Mouse (Mus musculus): ENCODE measurements around the gene Rcn1. TPM values are rescaled to one million over a fixed set of nuclear protein-coding genes. Genes with fewer than 3 reads are reported as not detected.

The Rcn1 gene
- polyA plus RNA-seq, 1 experiment, result 73.8 TPM

DNA sequence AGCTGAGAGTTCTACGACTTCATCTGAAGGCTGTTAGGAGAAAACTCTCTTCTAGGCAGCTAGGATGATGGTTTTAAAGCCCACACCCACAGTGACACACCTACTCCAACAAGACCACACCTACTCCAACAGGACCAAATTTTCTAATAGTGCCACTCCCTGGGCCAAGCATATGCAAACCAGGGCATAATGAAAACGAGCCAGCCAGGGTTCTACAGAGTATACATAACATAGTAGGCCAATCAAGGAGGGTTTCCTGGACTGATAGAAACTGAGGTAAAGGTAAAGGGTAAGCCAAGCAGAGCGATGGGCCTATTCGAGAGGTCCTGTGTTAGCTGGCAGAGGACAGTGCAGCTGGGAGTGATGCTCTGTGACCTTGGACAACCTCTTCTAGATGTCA, 1.4 kb upstream of the Rcn1 start:
- Histone ChIP-seq H3K36me3 (ENCODE audit: control insufficient read depth, insufficient read depth, low read length, poor library complexity, severe bottlenecking) (no peaks in the 10 kb centered on the region), H3K9me3 (replicated peaks; ENCODE audit: control insufficient read depth, insufficient read depth, low read length, poor library complexity, severe bottlenecking) (no peaks in the 10 kb centered on the region), H3K27me3 (ENCODE audit: control insufficient read depth, insufficient read depth, low read length, poor library complexity, severe bottlenecking) (no peaks in the 10 kb centered on the region; the same call in 1 of the 2 replicates), H3K9ac (ENCODE audit: low read depth, poor library complexity, severe bottlenecking) (no peak overlapping the region), H3K27ac (ENCODE audit: insufficient read depth, low read length) (no peak overlapping the region), H3K4me1 (ENCODE audit: control insufficient read depth, insufficient read depth, low read length) (peaks cover 2% of the 10 kb centered on the region), H3K4me3 (ENCODE audit: low read depth, low read length) (no peak overlapping the region)
- TF ChIP-seq CTCF (IDR thresholded peaks at IDR 0.05; ENCODE audit: low read depth, low read length), result no peak
- no peak for TF ChIP-seq POLR2A (IDR thresholded peaks at IDR 0.05; ENCODE audit: insufficient read depth, low read length)
- no peak for TF ChIP-seq EP300 (IDR thresholded peaks at IDR 0.05; ENCODE audit: insufficient read depth, low read depth, low read length)

GRCm38 (mm10) chr2:105398636-105399084, 459 bp downstream of the Rcn1 start:
- no peak for TF ChIP-seq EP300 (IDR thresholded peaks at IDR 0.05; ENCODE audit: insufficient read depth, low read depth, low read length)
- no peak for TF ChIP-seq POLR2A (IDR thresholded peaks at IDR 0.05; ENCODE audit: insufficient read depth, low read length)
- TF ChIP-seq CTCF (IDR thresholded peaks at IDR 0.05; ENCODE audit: low read depth, low read length), result no peak
- Histone ChIP-seq H3K27ac (ENCODE audit: insufficient read depth, low read length) (peak overlapping the region; percentile 13), H3K36me3 (ENCODE audit: control insufficient read depth, insufficient read depth, low read length, poor library complexity, severe bottlenecking) (peaks cover 5% of the 10 kb centered on the region), H3K27me3 (ENCODE audit: control insufficient read depth, insufficient read depth, low read length, poor library complexity, severe bottlenecking) (no peaks in the 10 kb centered on the region), H3K4me1 (ENCODE audit: control insufficient read depth, insufficient read depth, low read length) (peaks cover 2% of the 10 kb centered on the region), H3K9ac (ENCODE audit: low read depth, poor library complexity, severe bottlenecking) (peak overlapping the region; percentile 83), H3K9me3 (replicated peaks; ENCODE audit: control insufficient read depth, insufficient read depth, low read length, poor library complexity, severe bottlenecking) (no peaks in the 10 kb centered on the region), H3K4me3 (ENCODE audit: low read depth, low read length) (peak overlapping the region; percentile 66)

- Histone ChIP-seq H3K9ac (ENCODE audit: low read depth, poor library complexity, severe bottlenecking) (no peak overlapping the region), H3K4me1 (ENCODE audit: control insufficient read depth, insufficient read depth, low read length) (peaks cover 2% of the 10 kb centered on the region), H3K27me3 (ENCODE audit: control insufficient read depth, insufficient read depth, low read length, poor library complexity, severe bottlenecking) (no peaks in the 10 kb centered on the region), H3K27ac (ENCODE audit: insufficient read depth, low read length) (no peak overlapping the region), H3K9me3 (replicated peaks; ENCODE audit: control insufficient read depth, insufficient read depth, low read length, poor library complexity, severe bottlenecking) (0 out of 2 replicates have a peak, but pooled peaks cover 4% of the 10 kb centered on the region), H3K36me3 (ENCODE audit: control insufficient read depth, insufficient read depth, low read length, poor library complexity, severe bottlenecking) (peaks cover 13% of the 10 kb centered on the region), H3K4me3 (ENCODE audit: low read depth, low read length) (no peak overlapping the region)
- TF ChIP-seq POLR2A (IDR thresholded peaks at IDR 0.05; ENCODE audit: insufficient read depth, low read length) (no peak), EP300 (IDR thresholded peaks at IDR 0.05; ENCODE audit: insufficient read depth, low read depth, low read length) (no peak), CTCF (IDR thresholded peaks at IDR 0.05; ENCODE audit: low read depth, low read length) (no peak)
These were observed 1.5 kb downstream of the Rcn1 start for GRCm38 (mm10) chr2:105397446-105398211.

GRCm38 (mm10) chr2:105396066-105396465, 3.1 kb downstream of the Rcn1 start:
- TF ChIP-seq POLR2A (IDR thresholded peaks at IDR 0.05; ENCODE audit: insufficient read depth, low read length) (no peak), CTCF (IDR thresholded peaks at IDR 0.05; ENCODE audit: low read depth, low read length) (no peak), EP300 (IDR thresholded peaks at IDR 0.05; ENCODE audit: insufficient read depth, low read depth, low read length) (no peak)
- H3K27me3 ChIP-seq (ENCODE audit: control insufficient read depth, insufficient read depth, low read length, poor library complexity, severe bottlenecking), result no peaks in the 10 kb centered on the region
- H3K4me1 ChIP-seq (ENCODE audit: control insufficient read depth, insufficient read depth, low read length), result peaks cover 2% of the 10 kb centered on the region
- 0 out of 2 replicates have a peak, but pooled peaks cover 4% of the 10 kb centered on the region for H3K9me3 ChIP-seq (replicated peaks; ENCODE audit: control insufficient read depth, insufficient read depth, low read length, poor library complexity, severe bottlenecking)
- H3K36me3 ChIP-seq (ENCODE audit: control insufficient read depth, insufficient read depth, low read length, poor library complexity, severe bottlenecking), result peaks cover 18% of the 10 kb centered on the region
- no peak overlapping the region for H3K4me3 ChIP-seq (ENCODE audit: low read depth, low read length)
- no peak overlapping the region for H3K9ac ChIP-seq (ENCODE audit: low read depth, poor library complexity, severe bottlenecking)
- H3K27ac ChIP-seq (ENCODE audit: insufficient read depth, low read length), result no peak overlapping the region

DNA sequence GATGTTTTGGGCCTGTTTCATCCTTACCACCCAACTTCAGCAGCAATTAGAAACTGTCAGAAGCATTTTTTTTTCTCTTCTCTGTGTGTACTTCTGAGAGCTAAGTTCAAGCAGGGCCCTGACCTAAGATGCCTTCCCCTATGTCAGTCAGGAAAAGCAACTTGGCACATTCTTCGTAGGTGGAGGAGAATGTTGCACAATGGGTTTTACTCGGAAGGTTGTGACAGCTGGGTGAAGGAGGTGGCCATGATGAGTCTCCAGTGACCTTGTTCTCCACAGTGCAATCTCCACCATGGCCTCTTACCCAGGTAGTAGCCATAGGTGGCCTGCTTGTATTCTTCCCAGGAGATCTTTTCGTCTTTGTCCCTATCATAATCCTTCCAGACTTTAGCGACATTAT, 4.7 kb downstream of the Rcn1 start:
- TF ChIP-seq POLR2A (IDR thresholded peaks at IDR 0.05; ENCODE audit: insufficient read depth, low read length), result no peak
- no peak for TF ChIP-seq EP300 (IDR thresholded peaks at IDR 0.05; ENCODE audit: insufficient read depth, low read depth, low read length)
- no peak for TF ChIP-seq CTCF (IDR thresholded peaks at IDR 0.05; ENCODE audit: low read depth, low read length)
- Histone ChIP-seq H3K9ac (ENCODE audit: low read depth, poor library complexity, severe bottlenecking) (no peak overlapping the region), H3K27ac (ENCODE audit: insufficient read depth, low read length) (no peak overlapping the region), H3K27me3 (ENCODE audit: control insufficient read depth, insufficient read depth, low read length, poor library complexity, severe bottlenecking) (no peaks in the 10 kb centered on the region), H3K4me1 (ENCODE audit: control insufficient read depth, insufficient read depth, low read length) (peaks cover 2% of the 10 kb centered on the region), H3K36me3 (ENCODE audit: control insufficient read depth, insufficient read depth, low read length, poor library complexity, severe bottlenecking) (peaks cover 18% of the 10 kb centered on the region), H3K4me3 (ENCODE audit: low read depth, low read length) (no peak overlapping the region), H3K9me3 (replicated peaks; ENCODE audit: control insufficient read depth, insufficient read depth, low read length, poor library complexity, severe bottlenecking) (0 out of 2 replicates have a peak, but pooled peaks cover 4% of the 10 kb centered on the region)

- Histone ChIP-seq H3K4me3 (ENCODE audit: low read depth, low read length) (no peak overlapping the region), H3K4me1 (ENCODE audit: control insufficient read depth, insufficient read depth, low read length) (peaks cover 2% of the 10 kb centered on the region), H3K9ac (ENCODE audit: low read depth, poor library complexity, severe bottlenecking) (no peak overlapping the region), H3K36me3 (ENCODE audit: control insufficient read depth, insufficient read depth, low read length, poor library complexity, severe bottlenecking) (peaks cover 19% of the 10 kb centered on the region), H3K27me3 (ENCODE audit: control insufficient read depth, insufficient read depth, low read length, poor library complexity, severe bottlenecking) (no peaks in the 10 kb centered on the region), H3K9me3 (replicated peaks; ENCODE audit: control insufficient read depth, insufficient read depth, low read length, poor library complexity, severe bottlenecking) (0 out of 2 replicates have a peak, but pooled peaks cover 4% of the 10 kb centered on the region), H3K27ac (ENCODE audit: insufficient read depth, low read length) (no peak overlapping the region)
- no peak for TF ChIP-seq EP300 (IDR thresholded peaks at IDR 0.05; ENCODE audit: insufficient read depth, low read depth, low read length)
- TF ChIP-seq CTCF (IDR thresholded peaks at IDR 0.05; ENCODE audit: low read depth, low read length), result no peak
- no peak for TF ChIP-seq POLR2A (IDR thresholded peaks at IDR 0.05; ENCODE audit: insufficient read depth, low read length)
These were observed 6.6 kb downstream of the Rcn1 start for GRCm38 (mm10) chr2:105392514-105392913.
